Mouse (Mus musculus) intestine, embryonic 14.5 days (tissue): ENCODE results near the gene Stat5a. TPM values are rescaled to one million over a fixed set of nuclear protein-coding genes. Genes with fewer than 3 reads are reported as not detected.

ENCODE experiments used
- ATAC-seq: fragments of 200-750 bp; cut with Nextera tagmentation; replicated peaks from 2 replicates; pipeline ENCODE4 v1.8.0; 2017; ENCODE audit warnings: low read depth, moderate number of reproducible peaks, moderate TSS enrichment, moderate library complexity; ENCODE audit not compliant: low FRiP score, low TSS enrichment
- DNase-seq: peaks from one replicate; pipeline ENCODE4 v3.0.0-alpha.2; 2018; ENCODE audit warnings: low spot score
- H3K27ac ChIP-seq: fragments of 300-500 bp; sonication (generic); 2 replicates; pipeline ENCODE4 v1.5.1; 2014; ENCODE audit warnings: low read depth, mild to moderate bottlenecking, control low read depth
- H3K27me3 ChIP-seq: fragments of 300-500 bp; sonication (generic); replicated peaks from 2 replicates; pipeline ENCODE4 v1.6.1; 2014; ENCODE audit warnings: low read length, control low read depth; ENCODE audit not compliant: control insufficient read depth, insufficient read depth
- H3K36me3 ChIP-seq: fragments of 300-500 bp; sonication (generic); 2 replicates; pipeline ENCODE4 v1.6.1; 2014; ENCODE audit warnings: low read length, control low read depth; ENCODE audit not compliant: control insufficient read depth, insufficient read depth
- H3K4me1 ChIP-seq: fragments of 300-500 bp; sonication (generic); replicated peaks from 2 replicates; pipeline ENCODE4 v1.6.1; 2014; ENCODE audit warnings: low read length, control low read depth, mixed read lengths; ENCODE audit not compliant: control insufficient read depth, insufficient read depth
- H3K4me2 ChIP-seq: fragments of 300-500 bp; sonication (generic); 2 replicates; pipeline ENCODE4 v1.6.1; 2014; ENCODE audit warnings: low read length
- H3K4me3 ChIP-seq: fragments of 300-500 bp; sonication (generic); 2 replicates; pipeline ENCODE4 v1.5.1; 2014; ENCODE audit warnings: low read depth, low read length, control low read depth, mixed read lengths
- H3K9ac ChIP-seq: fragments of 300-500 bp; sonication (generic); 2 replicates; pipeline ENCODE4 v1.6.1; 2014; ENCODE audit warnings: mild to moderate bottlenecking, low read length
- H3K9me3 ChIP-seq: fragments of 300-500 bp; sonication (generic); 2 replicates; pipeline ENCODE4 v1.6.1; 2016; ENCODE audit warnings: low read length, control low read depth; ENCODE audit not compliant: control insufficient read depth
- WGBS: fragments of 180-500 bp; shearing (Covaris S2); extraction: QIAGEN DNeasy Blood & Tissue Kit; methylation state at CpG from one replicate; pipeline ENCODE4 v1.1.7; 2014; 5-methylcytosine and 5-hydroxymethylcytosine counted together
- polyA plus RNA-seq: library from polyadenylated mRNA; unstranded; fragments of >200 nt; fragmentation: Nextera tagmentation; extraction: Ambion mirVana; gene quantifications from 2 replicates; pipeline ENCODE4 v1.2.1, GENCODE M21; 2014

Stat5a gene
- 5.3 and 5.5 TPM in 2 replicates for polyA plus RNA-seq

- DNase-seq = no peak
- peak within 1 kb of the TSS; percentile 67 for H3K4me2 ChIP-seq
- ATAC-seq = no peak
- no peaks in the 10 kb centered on the region for H3K9me3 ChIP-seq
- peak within 1 kb of the TSS; percentile 49 for H3K4me3 ChIP-seq
- no peak within 1 kb of the TSS for H3K27ac ChIP-seq
- 60% methylated on average over 9 of the region's 9 CpGs for WGBS
- H3K36me3 ChIP-seq = no peaks in the 10 kb centered on the region
- peaks cover 4% of the 10 kb centered on the region; the same call in 1 of the 2 replicates for H3K4me1 ChIP-seq
- H3K27me3 ChIP-seq = no peaks in the 10 kb centered on the region
- H3K9ac ChIP-seq = peak within 1 kb of the TSS; percentile 47
Measured at GRCm38 (mm10) chr11:100858935-100859578, at the start of gene Stat5a. Gene Stat5a, plus strand, starts transcription at chr11:100859351.

GRCm38 (mm10) chr11:100810516-100810915 lies 48.6 kb upstream of the Stat5a start:
- no peak for DNase-seq
- H3K4me1 ChIP-seq = no peaks in the 10 kb centered on the region; the same call in 1 of the 2 replicates
- H3K27me3 ChIP-seq = no peaks in the 10 kb centered on the region
- no peak for ATAC-seq
- no peak overlapping the region for H3K27ac ChIP-seq
- no peak overlapping the region for H3K9ac ChIP-seq
- no peaks in the 10 kb centered on the region for H3K9me3 ChIP-seq
- H3K4me2 ChIP-seq = no peak overlapping the region
- 83% methylated on average over 9 of the region's 9 CpGs for WGBS
- H3K4me3 ChIP-seq = no peak overlapping the region
- peaks cover 8% of the 10 kb centered on the region; the same call in 1 of the 2 replicates for H3K36me3 ChIP-seq

GRCm38 (mm10) chr11:100811132-100811531 lies 48.0 kb upstream of the Stat5a start:
- no peaks in the 10 kb centered on the region; the same call in 1 of the 2 replicates for H3K4me1 ChIP-seq
- no peaks in the 10 kb centered on the region for H3K27me3 ChIP-seq
- ATAC-seq = no peak
- no peak overlapping the region for H3K27ac ChIP-seq
- H3K4me3 ChIP-seq = no peak overlapping the region
- peaks cover 5% of the 10 kb centered on the region; the same call in 1 of the 2 replicates for H3K36me3 ChIP-seq
- 97% methylated on average over 2 of the region's 2 CpGs for WGBS
- H3K4me2 ChIP-seq = no peak overlapping the region
- no peak overlapping the region for H3K9ac ChIP-seq
- H3K9me3 ChIP-seq = no peaks in the 10 kb centered on the region
- no peak for DNase-seq

- Histone ChIP-seq H3K27ac (0 out of 2 replicates have a peak overlapping the region, but pooled peaks have one; percentile 5), H3K4me3 (no peak overlapping the region), H3K4me2 (peak overlapping the region; percentile 18; the same call in 1 of the 2 replicates), H3K27me3 (no peaks in the 10 kb centered on the region), H3K9me3 (no peaks in the 10 kb centered on the region), H3K4me1 (peaks cover 4% of the 10 kb centered on the region), H3K9ac (no peak overlapping the region), H3K36me3 (no peaks in the 10 kb centered on the region)
- no peak for ATAC-seq
- peak; percentile 63 for DNase-seq
- WGBS = 37% methylated on average over 13 of the region's 13 CpGs
Measured at GRCm38 (mm10) chr11:100814498-100814897, 44.7 kb upstream of the Stat5a start.

- Histone ChIP-seq H3K27ac (no peak overlapping the region), H3K9ac (no peak overlapping the region), H3K27me3 (no peaks in the 10 kb centered on the region), H3K4me1 (peaks cover 4% of the 10 kb centered on the region), H3K4me3 (no peak overlapping the region), H3K4me2 (no peak overlapping the region), H3K9me3 (no peaks in the 10 kb centered on the region), H3K36me3 (no peaks in the 10 kb centered on the region)
- 43% methylated on average over 3 of the region's 3 CpGs for WGBS
- DNase-seq = no peak
- ATAC-seq = no peak
Measured at GRCm38 (mm10) chr11:100816342-100816741, 42.8 kb upstream of the Stat5a start.

- Histone ChIP-seq H3K9me3 (no peaks in the 10 kb centered on the region), H3K4me1 (peaks cover 4% of the 10 kb centered on the region), H3K27ac (no peak overlapping the region), H3K4me2 (no peak overlapping the region), H3K27me3 (no peaks in the 10 kb centered on the region), H3K4me3 (no peak overlapping the region), H3K36me3 (no peaks in the 10 kb centered on the region), H3K9ac (no peak overlapping the region)
- ATAC-seq (no peak), DNase-seq (no peak)
- WGBS = 45% methylated on average over 4 of the region's 4 CpGs
Measured at GRCm38 (mm10) chr11:100816801-100817200, 42.4 kb upstream of the Stat5a start.

GRCm38 (mm10) chr11:100817311-100817710 lies 41.8 kb upstream of the Stat5a start:
- no peak overlapping the region for H3K4me2 ChIP-seq
- no peaks in the 10 kb centered on the region for H3K27me3 ChIP-seq
- ATAC-seq = no peak
- DNase-seq = no peak
- H3K4me3 ChIP-seq = no peak overlapping the region
- H3K9ac ChIP-seq = no peak overlapping the region
- no peaks in the 10 kb centered on the region for H3K36me3 ChIP-seq
- H3K9me3 ChIP-seq = no peaks in the 10 kb centered on the region
- H3K27ac ChIP-seq = no peak overlapping the region
- 40% methylated on average over 9 of the region's 9 CpGs for WGBS
- H3K4me1 ChIP-seq = peaks cover 4% of the 10 kb centered on the region

- no peak for DNase-seq
- peaks cover 4% of the 10 kb centered on the region for H3K4me1 ChIP-seq
- no peak for ATAC-seq
- no peak overlapping the region for H3K9ac ChIP-seq
- H3K9me3 ChIP-seq = no peaks in the 10 kb centered on the region
- H3K4me2 ChIP-seq = no peak overlapping the region
- no peaks in the 10 kb centered on the region for H3K27me3 ChIP-seq
- WGBS = 91% methylated on average over 15 of the region's 15 CpGs
- H3K4me3 ChIP-seq = no peak overlapping the region
- H3K36me3 ChIP-seq = no peaks in the 10 kb centered on the region
- no peak overlapping the region for H3K27ac ChIP-seq
Measured at GRCm38 (mm10) chr11:100818359-100819012, 40.7 kb upstream of the Stat5a start.
